14 mouse cellular contexts compared by ENCODE assay signal in the genomic region with DNA sequence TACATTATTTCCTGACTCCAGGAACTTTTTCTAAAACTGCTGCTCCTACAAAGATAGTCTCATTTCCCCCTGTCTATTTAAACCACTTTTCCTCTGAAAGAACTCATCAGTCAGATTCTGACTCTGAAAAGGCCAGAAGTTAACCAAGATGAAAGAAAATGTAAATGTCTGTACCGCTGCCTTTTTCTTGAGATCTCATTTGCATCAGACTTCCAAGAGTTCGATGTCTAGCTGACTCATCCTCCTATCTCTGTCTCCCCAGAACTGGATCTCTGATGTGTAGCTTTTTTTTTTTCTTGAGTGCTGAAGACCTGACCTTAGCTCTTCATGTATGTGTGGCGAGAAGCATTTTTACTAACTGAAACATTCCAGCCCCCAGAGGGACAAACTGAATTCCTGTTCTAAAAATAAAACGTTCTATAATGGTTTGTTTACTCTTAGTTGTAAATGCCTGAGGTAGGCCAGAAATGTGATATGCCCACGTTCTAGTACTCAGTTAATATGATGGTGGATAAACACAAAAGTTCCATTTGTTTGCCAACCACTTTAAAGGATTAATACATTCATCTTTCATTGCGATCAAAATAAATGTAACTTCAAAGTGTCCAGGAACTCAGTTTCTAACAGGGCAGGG. TPM values are rescaled to one million over a fixed set of nuclear protein-coding genes. Genes with fewer than 3 reads are reported as not detected.
DNase-seq lines count a peak whose midpoint lies in the region; ATAC-seq and TF ChIP-seq lines count a peak whose summit lies in the region.
"Had no signal": no experiment of that assay in that cellular context is flagged by ENCODE, and none has a peak within 500 bp of the region (broad histone marks: within the 10 kb centered on the region; RNA-seq: fewer than 3 reads in every experiment).

No protein-coding gene starts in this region.

- ATAC-seq in heart, embryonic 12.5 days (ENCODE audit: insufficient number of reproducible peaks, low FRiP score) = no peak
- 0 out of 2 replicates have a peak, but pooled peaks have one; percentile 44 for ATAC-seq in intestine, embryonic 16.5 days
- ATAC-seq in liver, postnatal 0 days = no peak
- ATAC-seq in midbrain, embryonic 13.5 days = no peak
- ATAC-seq in megakaryocyte progenitor cell, adult 5-6 weeks (replicated peaks; ENCODE audit: poor library complexity) = no peak

- no peaks in the 10 kb centered on the region for H3K9me3 ChIP-seq in heart, embryonic 12.5 days (replicated peaks)
- H3K9me3 ChIP-seq in CH12.LX (replicated peaks; ENCODE audit: low read length) = no peaks in the 10 kb centered on the region
- H3K9me3 ChIP-seq in intestine, embryonic 16.5 days (ENCODE audit: control insufficient read depth, low read length) = no peaks in the 10 kb centered on the region
- no peaks in the 10 kb centered on the region for H3K9me3 ChIP-seq in liver, postnatal 0 days (ENCODE audit: low read length)
- no peaks in the 10 kb centered on the region for H3K9me3 ChIP-seq in midbrain, embryonic 13.5 days
- H3K9me3 ChIP-seq: hindbrain, embryonic 10.5 days; midbrain, embryonic 10.5 days had no signal

- H3K4me1 ChIP-seq in heart, embryonic 12.5 days (replicated peaks) = peaks cover 7% of the 10 kb centered on the region
- H3K4me1 ChIP-seq in CH12.LX (ENCODE audit: control insufficient read depth in 1 of 2, insufficient read depth in 2 of 2) = peaks cover 2 to 34% of the 10 kb centered on the region in 2 experiments; a peak in 3 of 4 replicates
- no peaks in the 10 kb centered on the region for H3K4me1 ChIP-seq in intestine, embryonic 16.5 days (ENCODE audit: control insufficient read depth, insufficient read depth, low read length)
- no peaks in the 10 kb centered on the region for H3K4me1 ChIP-seq in liver, postnatal 0 days (ENCODE audit: insufficient read depth)
- H3K4me1 ChIP-seq in midbrain, embryonic 13.5 days (replicated peaks) = no peaks in the 10 kb centered on the region

- no peak overlapping the region for H3K9ac ChIP-seq in heart, embryonic 12.5 days
- H3K9ac ChIP-seq in CH12.LX (ENCODE audit: insufficient read depth, low read depth) = no peak overlapping the region
- no peak overlapping the region for H3K9ac ChIP-seq in intestine, embryonic 16.5 days (ENCODE audit: low read depth, low read length)
- H3K9ac ChIP-seq in liver, postnatal 0 days (replicated peaks) = no peak overlapping the region
- no peak overlapping the region for H3K9ac ChIP-seq in midbrain, embryonic 13.5 days (replicated peaks)
- H3K9ac ChIP-seq: liver, embryonic 14.5 days had no signal

- no peak overlapping the region for H3K4me2 ChIP-seq in heart, embryonic 12.5 days
- peak overlapping the region; percentile 56; the same call in 1 of the 2 replicates for H3K4me2 ChIP-seq in CH12.LX (ENCODE audit: insufficient read depth, low read depth, poor library complexity, severe bottlenecking)
- no peak overlapping the region for H3K4me2 ChIP-seq in intestine, embryonic 16.5 days (ENCODE audit: low read depth, low read length)
- H3K4me2 ChIP-seq in liver, postnatal 0 days (ENCODE audit: low read depth, low read length) = no peak overlapping the region
- no peak overlapping the region for H3K4me2 ChIP-seq in midbrain, embryonic 13.5 days (replicated peaks)

- TF ChIP-seq CTCF in CH12.LX (conservative IDR thresholded peaks at IDR 0.05 in 1 of 2, IDR thresholded peaks at IDR 0.05 in 1 of 2; ENCODE audit: low read depth in 2 of 2, low read length in 2 of 2) = no peak
- no peak for TF ChIP-seq CTCF in liver, postnatal 0 days (IDR thresholded peaks at IDR 0.05; ENCODE audit: low read depth)

- TF ChIP-seq POLR2A in CH12.LX (IDR thresholded peaks at IDR 0.05; ENCODE audit: low read depth, low read length) = no peak

- H3K36me3 ChIP-seq in heart, embryonic 12.5 days = no peaks in the 10 kb centered on the region
- H3K36me3 ChIP-seq in CH12.LX (replicated peaks in 1 of 2; ENCODE audit: control insufficient read depth in 1 of 2, insufficient read depth in 1 of 2, low read length in 1 of 2) = no peaks in the 10 kb centered on the region
- H3K36me3 ChIP-seq in intestine, embryonic 16.5 days (ENCODE audit: control insufficient read depth, insufficient read depth, low read length) = no peaks in the 10 kb centered on the region
- no peaks in the 10 kb centered on the region for H3K36me3 ChIP-seq in liver, postnatal 0 days (replicated peaks; ENCODE audit: insufficient read depth, low read length)
- no peaks in the 10 kb centered on the region for H3K36me3 ChIP-seq in midbrain, embryonic 13.5 days
- H3K36me3 ChIP-seq: hindbrain, embryonic 10.5 days; midbrain, embryonic 10.5 days had no signal

- no peak for DNase-seq in heart, postnatal 4 days
- DNase-seq in CH12.LX (ENCODE audit: extremely low read depth) (peak; percentile 41), NIH3T3 (ENCODE audit: low read depth) (peak; percentile 71)
- no peak for DNase-seq in liver, postnatal 0 days
- DNase-seq: kidney, adult 9 months; left cerebral cortex, postnatal 4 days; thymus, postnatal 14 days had no signal

- no peaks in the 10 kb centered on the region for H3K27me3 ChIP-seq in heart, embryonic 12.5 days (replicated peaks)
- H3K27me3 ChIP-seq in CH12.LX (replicated peaks) = no peaks in the 10 kb centered on the region
- no peaks in the 10 kb centered on the region for H3K27me3 ChIP-seq in intestine, embryonic 16.5 days (replicated peaks; ENCODE audit: control insufficient read depth, insufficient read depth, low read length)
- no peaks in the 10 kb centered on the region for H3K27me3 ChIP-seq in liver, postnatal 0 days (ENCODE audit: insufficient read depth, low read length)
- H3K27me3 ChIP-seq in midbrain, embryonic 13.5 days = no peaks in the 10 kb centered on the region

- dilution Hi-C loops in CH12.LX (cut with MboI; ENCODE audit: extremely low pct_ligation_motif_present, extremely low pct_unique_long_range_greater_than_20kb, low sequenced_read_pairs) = no loop called here

- in situ Hi-C loops in CH12.LX (cut with MboI; ENCODE audit: low pct_ligation_motif_present, low pct_unique_long_range_greater_than_20kb, low sequenced_read_pairs) = no loop called here

- peak overlapping the region; percentile 18 for H3K27ac ChIP-seq in heart, embryonic 12.5 days (ENCODE audit: poor library complexity, severe bottlenecking)
- no peak overlapping the region for H3K27ac ChIP-seq in CH12.LX (ENCODE audit: insufficient read depth, low read depth)
- no peak overlapping the region for H3K27ac ChIP-seq in intestine, embryonic 16.5 days (ENCODE audit: low read length)
- H3K27ac ChIP-seq in liver, postnatal 0 days (ENCODE audit: low read depth) = no peak overlapping the region
- no peak overlapping the region for H3K27ac ChIP-seq in midbrain, embryonic 13.5 days
- H3K27ac ChIP-seq: hindbrain, embryonic 10.5 days; liver, embryonic 14.5 days; midbrain, embryonic 10.5 days had no signal

- WGBS in heart, embryonic 12.5 days = 28% methylated on average over 6 of the region's 6 CpGs
- WGBS in intestine, embryonic 16.5 days = 21% methylated on average over 6 of the region's 6 CpGs
- WGBS in liver, postnatal 0 days (ENCODE audit: insufficient replicate concordance) = 40% methylated on average over 6 of the region's 6 CpGs
- 48% methylated on average over 6 of the region's 6 CpGs for WGBS in midbrain, embryonic 13.5 days

- no peaks in the 10 kb centered on the region for H3K79me2 ChIP-seq in CH12.LX (replicated peaks; ENCODE audit: control insufficient read depth, extremely low read depth, insufficient read depth, poor library complexity, severe bottlenecking)

- no peak for TF ChIP-seq RAD21 in CH12.LX (IDR thresholded peaks at IDR 0.05; ENCODE audit: low read depth, low read length)

- peak; percentile 57 for TF ChIP-seq EP300 in CH12.LX (IDR thresholded peaks at IDR 0.05; ENCODE audit: low read length)
- no peak for TF ChIP-seq EP300 in liver, postnatal 0 days (IDR thresholded peaks at IDR 0.05; ENCODE audit: low read depth)

- no peak overlapping the region for H3K4me3 ChIP-seq in heart, embryonic 12.5 days
- H3K4me3 ChIP-seq in CH12.LX (replicated peaks in 1 of 3; ENCODE audit: low read depth in 2 of 3, low read length in 2 of 3, poor library complexity in 1 of 3) = no peak overlapping the region
- H3K4me3 ChIP-seq in intestine, embryonic 16.5 days (ENCODE audit: low read length) = no peak overlapping the region
- H3K4me3 ChIP-seq in liver, postnatal 0 days (ENCODE audit: low read depth, low read length) = no peak overlapping the region
- no peak overlapping the region for H3K4me3 ChIP-seq in midbrain, embryonic 13.5 days (replicated peaks)
- H3K4me3 ChIP-seq: hindbrain, embryonic 10.5 days; midbrain, embryonic 10.5 days had no signal

TF ChIP-seq in CH12.LX, 34 proteins besides CTCF, POLR2A, EP300 and RAD21 (continues in another document):
- TF ChIP-seq GABPA (IDR thresholded peaks at IDR 0.05; ENCODE audit: insufficient replicate concordance, low read depth, low read length) (no peak), MAZ (IDR thresholded peaks at IDR 0.05; ENCODE audit: low read depth, low read length) (no peak), MAFK (IDR thresholded peaks at IDR 0.05; ENCODE audit: insufficient replicate concordance, low read length) (peak; percentile 58; the same call in 1 of the 2 replicates), JUN (IDR thresholded peaks at IDR 0.05; ENCODE audit: insufficient read depth, low read depth, low read length) (peak; percentile 70; the same call in 1 of the 2 replicates), IRF4 (IDR thresholded peaks at IDR 0.05; ENCODE audit: low read depth, low read length) (peak; percentile 65; the same call in 1 of the 2 replicates), ETS1 (conservative IDR thresholded peaks at IDR 0.05; ENCODE audit: low read depth, low read length) (peak; percentile 38; the same call in 1 of the 2 replicates), USF1 (IDR thresholded peaks at IDR 0.05; ENCODE audit: low read depth, low read length) (no peak), BHLHE40 (IDR thresholded peaks at IDR 0.05; ENCODE audit: low read depth, low read length) (peak; percentile 39; the same call in 1 of the 2 replicates), MEF2A (IDR thresholded peaks at IDR 0.05; ENCODE audit: borderline replicate concordance, low read depth, low read length) (peak; percentile 65; the same call in 1 of the 2 replicates), KAT2A (IDR thresholded peaks at IDR 0.05; ENCODE audit: insufficient replicate concordance, low read length) (no peak), ZNF384 (IDR thresholded peaks at IDR 0.05; ENCODE audit: low read depth, low read length) (peak; percentile 89)

RNA-seq across cellular contexts. Expression of a gene that starts 51.5 kb away (rescaled TPM):
- 48.8 and 54.0 TPM in 2 replicates for polyA plus RNA-seq in heart, embryonic 12.5 days (2016; fragmentation: Nextera tagmentation; extraction: Ambion mirVana)
- total RNA-seq in heart, postnatal 4 days (2021) = 10 to 100 TPM; 36.1 to 38.7 TPM
- total RNA-seq in CH12.LX (2012; rRNA removed) (1.8 and 2.1 TPM in 2 replicates), CH12.LX (2014; rRNA removed) (3.1 and 3.2 TPM in 2 replicates)
- polyA plus RNA-seq in CH12.LX (2012; ENCODE audit: insufficient read length, low read depth) = 2.6 and 3.0 TPM in 2 replicates
- 20.2 and 21.2 TPM in 2 replicates for polyA plus RNA-seq in intestine, embryonic 16.5 days (2015; fragmentation: Nextera tagmentation; extraction: Ambion mirVana)
- polyA plus RNA-seq in liver, postnatal 0 days (2015; fragmentation: Nextera tagmentation; extraction: Ambion mirVana) = 19.5 TPM in 2 replicates
- polyA plus RNA-seq in midbrain, embryonic 13.5 days (2015; fragmentation: Nextera tagmentation; extraction: Ambion mirVana) = 31.8 and 34.9 TPM in 2 replicates
- total RNA-seq in megakaryocyte progenitor cell, adult 5-6 weeks (2015) = 13.3 and 15.4 TPM in 2 replicates
- total RNA-seq in megakaryocyte progenitor cell, adult 5-6 weeks (2017) = 9.6 and 12.3 TPM in 2 replicates

Comparison
In these comparisons a context has a peak if more than half of its experiments do, and no peak if none do; other contexts are left out.
1. DNase-seq: peak in CH12.LX (single experiment) and NIH3T3 (single experiment); none in heart, postnatal 4 days (single experiment) and liver, postnatal 0 days (single experiment).